ENCODE assay signal across 17 mouse cellular contexts in genomic region chr2:158524129-158524860, GRCm38 (mm10). TPM values are rescaled to one million over a fixed set of nuclear protein-coding genes. Genes with fewer than 3 reads are reported as not detected.
DNase-seq lines count a peak whose midpoint lies in the region; ATAC-seq and TF ChIP-seq lines count a peak whose summit lies in the region.
"Had no signal": no experiment of that assay in that cellular context is flagged by ENCODE, and none has a peak within 500 bp of the region (broad histone marks: within the 10 kb centered on the region; RNA-seq: fewer than 3 reads in every experiment).

No protein-coding gene starts in this region.

- no peaks in the 10 kb centered on the region for H3K36me3 ChIP-seq in forebrain, embryonic 14.5 days (ENCODE audit: control insufficient read depth, insufficient read depth, low read length)
- H3K36me3 ChIP-seq in forebrain, embryonic 10.5 days (replicated peaks): no peaks in the 10 kb centered on the region
- no peaks in the 10 kb centered on the region for H3K36me3 ChIP-seq in kidney, embryonic 15.5 days
- H3K36me3 ChIP-seq in lung, postnatal 0 days (ENCODE audit: insufficient read depth, low read length): no peaks in the 10 kb centered on the region
- H3K36me3 ChIP-seq in liver, embryonic 12.5 days: no peaks in the 10 kb centered on the region
- H3K36me3 ChIP-seq: hindbrain, embryonic 13.5 days; limb, embryonic 15.5 days; midbrain, embryonic 12.5 days; neural tube, embryonic 12.5 days had no signal

- no peaks in the 10 kb centered on the region for H3K9me3 ChIP-seq in forebrain, embryonic 14.5 days (replicated peaks; ENCODE audit: control insufficient read depth, low read length)
- no peaks in the 10 kb centered on the region for H3K9me3 ChIP-seq in forebrain, embryonic 10.5 days
- H3K9me3 ChIP-seq in kidney, embryonic 15.5 days (replicated peaks): no peaks in the 10 kb centered on the region
- H3K9me3 ChIP-seq in lung, postnatal 0 days (ENCODE audit: low read length): no peaks in the 10 kb centered on the region
- H3K9me3 ChIP-seq in liver, embryonic 12.5 days (replicated peaks): no peaks in the 10 kb centered on the region
- H3K9me3 ChIP-seq: hindbrain, embryonic 13.5 days; limb, embryonic 15.5 days; neural tube, embryonic 12.5 days had no signal

- peak; percentile 88 for DNase-seq in forebrain, embryonic 14.5 days (ENCODE audit: low spot score)
- no peak for DNase-seq in forebrain, embryonic 10.5 days (ENCODE audit: extremely low spot score, low spot score)
- peak; percentile 30 for DNase-seq in kidney, adult 18-20 months
- peak; percentile 24 for DNase-seq in lung, postnatal 36 days
- DNase-seq in lung, postnatal 0 days (ENCODE audit: low spot score): no peak
- DNase-seq in brain, embryonic 14.5 days (ENCODE audit: low read depth): peak; percentile 87
- DNase-seq: cerebellum, adult 9-11 months; gastrocnemius, adult 2 months; layer of hippocampus, postnatal 36 days had no signal

- 70% methylated on average over 16 of the region's 16 CpGs for WGBS in forebrain, embryonic 14.5 days
- WGBS in forebrain, embryonic 10.5 days: 89% methylated on average over 16 of the region's 16 CpGs
- WGBS in kidney, embryonic 15.5 days: 77% methylated on average over 16 of the region's 16 CpGs
- 63% methylated on average over 16 of the region's 16 CpGs for WGBS in lung, postnatal 0 days
- 73% methylated on average over 16 of the region's 16 CpGs for WGBS in liver, embryonic 12.5 days (ENCODE audit: insufficient replicate concordance)

- H3K4me2 ChIP-seq in forebrain, embryonic 14.5 days (ENCODE audit: low read length): no peak overlapping the region
- no peak overlapping the region for H3K4me2 ChIP-seq in kidney, embryonic 15.5 days
- H3K4me2 ChIP-seq in lung, postnatal 0 days (replicated peaks; ENCODE audit: low read depth, low read length): no peak overlapping the region
- no peak overlapping the region for H3K4me2 ChIP-seq in liver, embryonic 12.5 days
- H3K4me2 ChIP-seq: hindbrain, embryonic 13.5 days; limb, embryonic 15.5 days; midbrain, embryonic 12.5 days; neural tube, embryonic 12.5 days had no signal

- no peak for TF ChIP-seq POLR2A in brain, embryonic 14.5 days (IDR thresholded peaks at IDR 0.05; ENCODE audit: borderline replicate concordance, extremely low read depth, insufficient read depth, insufficient read length, poor library complexity, severe bottlenecking)

- H3K4me1 ChIP-seq in forebrain, embryonic 14.5 days (ENCODE audit: control insufficient read depth, insufficient read depth, low read length): no peaks in the 10 kb centered on the region
- no peaks in the 10 kb centered on the region for H3K4me1 ChIP-seq in forebrain, embryonic 10.5 days
- H3K4me1 ChIP-seq in kidney, embryonic 15.5 days: no peaks in the 10 kb centered on the region
- no peaks in the 10 kb centered on the region for H3K4me1 ChIP-seq in lung, postnatal 0 days (ENCODE audit: insufficient read depth, low read depth, low read length)
- no peaks in the 10 kb centered on the region for H3K4me1 ChIP-seq in liver, embryonic 12.5 days
- H3K4me1 ChIP-seq: hindbrain, embryonic 13.5 days; limb, embryonic 15.5 days; midbrain, embryonic 12.5 days; neural tube, embryonic 12.5 days had no signal

- H3K27me3 ChIP-seq in forebrain, embryonic 14.5 days (replicated peaks; ENCODE audit: control insufficient read depth, insufficient read depth, low read length): no peaks in the 10 kb centered on the region
- no peaks in the 10 kb centered on the region for H3K27me3 ChIP-seq in forebrain, embryonic 10.5 days (ENCODE audit: poor library complexity, severe bottlenecking)
- H3K27me3 ChIP-seq in kidney, embryonic 15.5 days: no peaks in the 10 kb centered on the region
- no peaks in the 10 kb centered on the region for H3K27me3 ChIP-seq in lung, postnatal 0 days (replicated peaks; ENCODE audit: insufficient read depth, low read length)
- no peaks in the 10 kb centered on the region for H3K27me3 ChIP-seq in liver, embryonic 12.5 days (replicated peaks)
- H3K27me3 ChIP-seq: hindbrain, embryonic 13.5 days; limb, embryonic 15.5 days; midbrain, embryonic 12.5 days; neural tube, embryonic 12.5 days had no signal

- H3K4me3 ChIP-seq in forebrain, embryonic 14.5 days (ENCODE audit: low read depth, low read length): no peak overlapping the region
- no peak overlapping the region for H3K4me3 ChIP-seq in forebrain, embryonic 10.5 days
- no peak overlapping the region for H3K4me3 ChIP-seq in kidney, embryonic 15.5 days (replicated peaks)
- H3K4me3 ChIP-seq in lung, postnatal 0 days (ENCODE audit: low read depth, low read length): no peak overlapping the region
- no peak overlapping the region for H3K4me3 ChIP-seq in liver, embryonic 12.5 days
- H3K4me3 ChIP-seq: erythroblast, embryonic 14.5 days; gastrocnemius, adult 2 months; hindbrain, embryonic 13.5 days; limb, embryonic 15.5 days; midbrain, embryonic 12.5 days; neural tube, embryonic 12.5 days had no signal

- no peak overlapping the region for H3K9ac ChIP-seq in forebrain, embryonic 14.5 days (ENCODE audit: low read length)
- H3K9ac ChIP-seq in kidney, embryonic 15.5 days: no peak overlapping the region
- no peak overlapping the region for H3K9ac ChIP-seq in lung, postnatal 0 days (replicated peaks; ENCODE audit: low read depth)
- H3K9ac ChIP-seq in liver, embryonic 12.5 days: no peak overlapping the region
- H3K9ac ChIP-seq: hindbrain, embryonic 13.5 days; limb, embryonic 15.5 days; midbrain, embryonic 12.5 days; neural tube, embryonic 12.5 days had no signal

- ATAC-seq in forebrain, embryonic 14.5 days: peak; percentile 69; the same call in 1 of the 2 replicates
- ATAC-seq in kidney, embryonic 15.5 days (replicated peaks; ENCODE audit: low FRiP score): no peak
- ATAC-seq in lung, postnatal 0 days: no peak
- no peak for ATAC-seq in liver, embryonic 12.5 days

- no peak for TF ChIP-seq CTCF in lung, postnatal 0 days (IDR thresholded peaks at IDR 0.05)
- TF ChIP-seq CTCF in brain, embryonic 14.5 days (IDR thresholded peaks at IDR 0.05; ENCODE audit: borderline replicate concordance, extremely low read depth, insufficient read depth, insufficient read length): no peak

- no peak for TF ChIP-seq EP300 in lung, postnatal 0 days (IDR thresholded peaks at IDR 0.05)

- 0 out of 2 replicates have a peak overlapping the region, but pooled peaks have one; percentile 21 for H3K27ac ChIP-seq in forebrain, embryonic 14.5 days (ENCODE audit: low read depth, low read length)
- no peak overlapping the region for H3K27ac ChIP-seq in forebrain, embryonic 10.5 days
- H3K27ac ChIP-seq in kidney, embryonic 15.5 days: no peak overlapping the region
- no peak overlapping the region for H3K27ac ChIP-seq in lung, postnatal 0 days (ENCODE audit: low read length)
- H3K27ac ChIP-seq in liver, embryonic 12.5 days: no peak overlapping the region
- H3K27ac ChIP-seq: gastrocnemius, adult 2 months; hindbrain, embryonic 13.5 days; limb, embryonic 15.5 days; midbrain, embryonic 12.5 days; neural tube, embryonic 12.5 days had no signal

RNA-seq across cellular contexts. Expression of gene Arhgap40, which starts 11.7 kb away (rescaled TPM):
- polyA plus RNA-seq in forebrain, embryonic 14.5 days (2014; fragmentation: Nextera tagmentation; extraction: Ambion mirVana): 0.44 and 0.48 TPM in 2 replicates
- polyA plus RNA-seq in forebrain, embryonic 10.5 days (2016; fragmentation: Nextera tagmentation; extraction: Ambion mirVana): 0.28 and 0.62 TPM in 2 replicates
- 0.27 and 0.41 TPM in 2 replicates for polyA plus RNA-seq in kidney, embryonic 15.5 days (2015; fragmentation: Nextera tagmentation; extraction: Ambion mirVana)
- polyA plus RNA-seq in lung, postnatal 0 days (2015; fragmentation: Nextera tagmentation; extraction: Ambion mirVana): 0.18 and 0.40 TPM in 2 replicates
- polyA plus RNA-seq in brain, embryonic 14.5 days (2012; rRNA removed): 0.97 and 1.1 TPM in 2 replicates
- polyA plus RNA-seq in liver, embryonic 12.5 days (2016; fragmentation: Nextera tagmentation; extraction: Ambion mirVana): not detected in 2 replicates
- polyA plus RNA-seq: erythroblast, embryonic 14.5 days; lung, embryonic 16.5 days had no signal

RNA-seq across cellular contexts. Expression of gene Adig, which starts 21.9 kb away (rescaled TPM):
- polyA plus RNA-seq in forebrain, embryonic 14.5 days (2014; fragmentation: Nextera tagmentation; extraction: Ambion mirVana): not detected in 2 replicates
- not detected in 2 replicates for polyA plus RNA-seq in forebrain, embryonic 10.5 days (2016; fragmentation: Nextera tagmentation; extraction: Ambion mirVana)
- not detected in 2 replicates for polyA plus RNA-seq in kidney, embryonic 15.5 days (2015; fragmentation: Nextera tagmentation; extraction: Ambion mirVana)
- 0.45 and 0.62 TPM in 2 replicates for polyA plus RNA-seq in lung, postnatal 0 days (2015; fragmentation: Nextera tagmentation; extraction: Ambion mirVana)
- 0.86 TPM in 1 of 2 replicates, not detected in the other for polyA plus RNA-seq in brain, embryonic 14.5 days (2012; rRNA removed)
- not detected in 2 replicates for polyA plus RNA-seq in liver, embryonic 12.5 days (2016; fragmentation: Nextera tagmentation; extraction: Ambion mirVana)
- polyA plus RNA-seq: erythroblast, embryonic 14.5 days; hindbrain, embryonic 13.5 days; lung, embryonic 16.5 days; midbrain, embryonic 12.5 days; neural tube, embryonic 12.5 days had no signal

Comparison
In these comparisons a context has a peak if more than half of its experiments do, and no peak if none do; other contexts are left out.
1. DNase-seq: peak in forebrain, embryonic 14.5 days (single experiment), kidney, adult 18-20 months (single experiment), lung, postnatal 36 days (single experiment) and brain, embryonic 14.5 days (single experiment); none in forebrain, embryonic 10.5 days (single experiment) and lung, postnatal 0 days (single experiment).